7 mouse cellular contexts compared by ENCODE assay signal in genomic region chr5:132074360-132074723, GRCm38 (mm10).
DNase-seq lines count a peak whose midpoint lies in the region; ATAC-seq and TF ChIP-seq lines count a peak whose summit lies in the region.

No protein-coding gene starts in this region.

- ATAC-seq in lung, embryonic 16.5 days (ENCODE audit: low read depth), result peak; percentile 67
- ATAC-seq in forebrain, postnatal 0 days, result peak; percentile 40; the same call in 1 of the 2 replicates

- H3K4me2 ChIP-seq in lung, embryonic 16.5 days (ENCODE audit: low read depth, low read length), result peak overlapping the region; percentile 42
- peak overlapping the region; percentile 42 for H3K4me2 ChIP-seq in forebrain, postnatal 0 days (ENCODE audit: low read depth)

- TF ChIP-seq CTCF in forebrain, postnatal 0 days (IDR thresholded peaks at IDR 0.05; ENCODE audit: low read depth), result no peak

- H3K9ac ChIP-seq in lung, embryonic 16.5 days (ENCODE audit: low read length), result no peak overlapping the region
- no peak overlapping the region for H3K9ac ChIP-seq in forebrain, postnatal 0 days

- no peaks in the 10 kb centered on the region for H3K36me3 ChIP-seq in lung, embryonic 16.5 days (ENCODE audit: control insufficient read depth, insufficient read depth, low read length)
- no peaks in the 10 kb centered on the region for H3K36me3 ChIP-seq in forebrain, postnatal 0 days (ENCODE audit: insufficient read depth)
- H3K36me3 ChIP-seq in limb, embryonic 10.5 days, result peaks cover 3% of the 10 kb centered on the region

- H3K4me1 ChIP-seq in lung, embryonic 16.5 days (replicated peaks; ENCODE audit: control insufficient read depth, insufficient read depth, low read length), result peaks cover 8% of the 10 kb centered on the region
- peaks cover 14% of the 10 kb centered on the region; the same call in 1 of the 2 replicates for H3K4me1 ChIP-seq in forebrain, postnatal 0 days (ENCODE audit: insufficient read depth)
- peaks cover 57% of the 10 kb centered on the region for H3K4me1 ChIP-seq in limb, embryonic 10.5 days

- H3K4me3 ChIP-seq in lung, embryonic 16.5 days (ENCODE audit: low read length), result no peak overlapping the region
- 0 out of 2 replicates have a peak overlapping the region, but pooled peaks have one; percentile 2 for H3K4me3 ChIP-seq in forebrain, postnatal 0 days (ENCODE audit: low read depth, low read length)
- peak overlapping the region; percentile 39 for H3K4me3 ChIP-seq in limb, embryonic 10.5 days

- peak overlapping the region; percentile 41; the same call in 1 of the 2 replicates for H3K27ac ChIP-seq in lung, embryonic 16.5 days (ENCODE audit: low read length)
- peak overlapping the region; percentile 47 for H3K27ac ChIP-seq in forebrain, postnatal 0 days (ENCODE audit: low read depth, low read length)
- H3K27ac ChIP-seq in limb, embryonic 10.5 days, result peak overlapping the region; percentile 79

- no peak for DNase-seq in lung, postnatal 25 days (ENCODE audit: low spot score)
- DNase-seq in forebrain, postnatal 0 days, result peak; percentile 45
- DNase-seq in limb, embryonic 10.5 days (ENCODE audit: low spot score), result peak; percentile 72
- peak; percentile 69 for DNase-seq in retina, postnatal 1 day
- DNase-seq in adipocyte (ENCODE audit: low spot score), result no peak
- DNase-seq in adrenal gland, postnatal 10 days, result no peak

- no peaks in the 10 kb centered on the region for H3K9me3 ChIP-seq in lung, embryonic 16.5 days (ENCODE audit: control insufficient read depth, low read length)
- H3K9me3 ChIP-seq in forebrain, postnatal 0 days (ENCODE audit: low read length), result no peaks in the 10 kb centered on the region
- no peaks in the 10 kb centered on the region for H3K9me3 ChIP-seq in limb, embryonic 10.5 days (replicated peaks)

- H3K27me3 ChIP-seq in lung, embryonic 16.5 days (ENCODE audit: control insufficient read depth, insufficient read depth, low read depth, low read length), result no peaks in the 10 kb centered on the region
- no peaks in the 10 kb centered on the region for H3K27me3 ChIP-seq in forebrain, postnatal 0 days (ENCODE audit: insufficient read depth, low read length)
- H3K27me3 ChIP-seq in limb, embryonic 10.5 days (ENCODE audit: low read depth, poor library complexity, severe bottlenecking), result no peaks in the 10 kb centered on the region

- 20% methylated on average over 11 of the region's 11 CpGs for WGBS in lung, embryonic 16.5 days
- WGBS in forebrain, postnatal 0 days, result 7% methylated on average over 11 of the region's 11 CpGs
- 7% methylated on average over 11 of the region's 11 CpGs for WGBS in limb, embryonic 10.5 days

Comparison
In these comparisons a context has a peak if more than half of its experiments do, and no peak if none do; other contexts are left out.
1. DNase-seq: peak in forebrain, postnatal 0 days (single experiment), limb, embryonic 10.5 days (single experiment) and retina, postnatal 1 day (single experiment); none in lung, postnatal 25 days (single experiment), adipocyte (single experiment) and adrenal gland, postnatal 10 days (single experiment).
2. Peak in every context shown above with its lines, with median percentiles within 50 percentile points of each other: H3K27ac ChIP-seq.